Mouse (Mus musculus) heart, postnatal 0 days (tissue): ENCODE results near the gene Dkk2. TPM values are rescaled to one million over a fixed set of nuclear protein-coding genes. Genes with fewer than 3 reads are reported as not detected.

Experiments
- ATAC-seq: fragments of 200-750 bp; cut with Nextera tagmentation; 2 replicates; pipeline ENCODE4 v1.8.0; 2017; ENCODE audit warnings: low read depth, moderate number of reproducible peaks, moderate library complexity; ENCODE audit not compliant: insufficient read depth
- DNase-seq: peaks from one replicate; pipeline ENCODE4 v3.0.0-alpha.2; 2016; ENCODE audit warnings: low spot score
- H3K27ac ChIP-seq: fragments of 300-500 bp; sonication (generic); 2 replicates; pipeline ENCODE4 v1.5.1; 2014; ENCODE audit warnings: low read depth, mild to moderate bottlenecking
- H3K27me3 ChIP-seq: fragments of 300-500 bp; sonication (generic); 2 replicates; pipeline ENCODE4 v1.6.1; 2014; ENCODE audit warnings: low read length, mixed read lengths; ENCODE audit not compliant: control insufficient read depth, insufficient read depth
- H3K36me3 ChIP-seq: fragments of 300-500 bp; sonication (generic); replicated peaks from 2 replicates; pipeline ENCODE4 v1.6.1; 2014; ENCODE audit warnings: low read length, mixed read lengths; ENCODE audit not compliant: control insufficient read depth, insufficient read depth
- H3K4me1 ChIP-seq: fragments of 300-500 bp; sonication (generic); 2 replicates; pipeline ENCODE4 v1.6.1; 2014; ENCODE audit warnings: antibody characterized with exemption; ENCODE audit not compliant: control insufficient read depth, insufficient read depth
- H3K4me2 ChIP-seq: fragments of 300-500 bp; sonication (generic); 2 replicates; pipeline ENCODE4 v1.6.1; 2014; ENCODE audit warnings: low read depth, mild to moderate bottlenecking, low read length, moderate library complexity
- H3K4me3 ChIP-seq: fragments of 300-500 bp; sonication (generic); 2 replicates; pipeline ENCODE4 v1.5.1; 2014; ENCODE audit warnings: low read depth, low read length
- H3K9ac ChIP-seq: fragments of 300-500 bp; sonication (generic); replicated peaks from 2 replicates; pipeline ENCODE4 v1.6.1; 2014; ENCODE audit warnings: low read depth, low read length, mixed read lengths
- H3K9me3 ChIP-seq: fragments of 300-500 bp; sonication (generic); replicated peaks from 2 replicates; pipeline ENCODE4 v1.6.1; 2016; ENCODE audit warnings: low read length; ENCODE audit not compliant: control insufficient read depth
- CTCF ChIP-seq: IDR thresholded peaks from 2 replicates; pipeline ENCODE4 v1.5.1; 2016; ENCODE audit warnings: antibody characterized with exemption, control low read depth, low read depth
- EP300 ChIP-seq: IDR thresholded peaks from 2 replicates; pipeline ENCODE4 v1.6.1; 2016; ENCODE audit warnings: antibody characterized with exemption, low read depth
- WGBS: fragments of 180-500 bp; shearing (Covaris S2); extraction: QIAGEN DNeasy Blood & Tissue Kit; methylation state at CpG from one replicate; pipeline ENCODE4 v1.1.7; 2014; 5-methylcytosine and 5-hydroxymethylcytosine counted together
- polyA plus RNA-seq: library from polyadenylated mRNA; unstranded; fragments of >200 nt; fragmentation: Nextera tagmentation; extraction: Ambion mirVana; gene quantifications from 2 replicates; pipeline ENCODE4 v1.2.1, GENCODE M21; 2015
- total RNA-seq: library from RNA; depleted of rRNA; stranded (reverse); fragments of >200 nt; gene quantifications from 2 replicates; pipeline ENCODE4 v1.2.3, GENCODE M21; 2014; ENCODE audit warnings: low replicate concordance

Dkk2 gene
- total and polyA plus RNA-seq, 2 experiments from 2014 or later: 0.08 to 0.40 TPM

DNA sequence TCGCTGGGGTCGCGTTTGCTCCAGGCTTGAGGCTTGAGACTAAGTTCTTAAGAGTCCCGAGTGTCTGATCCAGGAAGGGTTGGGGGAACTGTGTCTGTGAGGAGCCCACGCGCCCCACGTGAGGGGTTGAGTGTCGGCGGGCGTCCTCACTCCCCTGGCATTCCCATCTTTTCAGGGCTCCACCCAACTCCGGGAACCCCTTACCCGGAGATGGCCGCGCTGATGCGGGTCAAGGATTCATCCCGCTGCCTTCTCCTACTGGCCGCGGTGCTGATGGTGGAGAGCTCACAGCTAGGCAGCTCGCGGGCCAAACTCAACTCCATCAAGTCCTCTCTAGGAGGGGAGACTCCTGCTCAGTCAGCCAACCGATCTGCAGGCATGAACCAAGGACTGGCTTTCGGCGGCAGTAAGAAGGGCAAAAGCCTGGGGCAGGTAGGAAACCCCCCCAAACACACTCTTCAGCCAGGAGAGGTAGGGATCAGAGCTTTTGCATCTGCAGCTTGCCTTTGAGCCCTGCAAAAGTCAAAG is 795 bp downstream of the Dkk2 start:
- Histone ChIP-seq H3K4me1 (peaks cover 13% of the 10 kb centered on the region; the same call in 1 of the 2 replicates), H3K27me3 (peaks cover 34% of the 10 kb centered on the region), H3K4me2 (peak overlapping the region; percentile 71), H3K4me3 (peak overlapping the region; percentile 37), H3K36me3 (no peaks in the 10 kb centered on the region), H3K9ac (no peak overlapping the region), H3K27ac (no peak overlapping the region), H3K9me3 (no peaks in the 10 kb centered on the region)
- no peak for TF ChIP-seq EP300
- no peak for TF ChIP-seq CTCF
- DNase-seq (no peak), ATAC-seq (no peak)
- WGBS: 1% methylated on average over 23 of the region's 23 CpGs

DNA sequence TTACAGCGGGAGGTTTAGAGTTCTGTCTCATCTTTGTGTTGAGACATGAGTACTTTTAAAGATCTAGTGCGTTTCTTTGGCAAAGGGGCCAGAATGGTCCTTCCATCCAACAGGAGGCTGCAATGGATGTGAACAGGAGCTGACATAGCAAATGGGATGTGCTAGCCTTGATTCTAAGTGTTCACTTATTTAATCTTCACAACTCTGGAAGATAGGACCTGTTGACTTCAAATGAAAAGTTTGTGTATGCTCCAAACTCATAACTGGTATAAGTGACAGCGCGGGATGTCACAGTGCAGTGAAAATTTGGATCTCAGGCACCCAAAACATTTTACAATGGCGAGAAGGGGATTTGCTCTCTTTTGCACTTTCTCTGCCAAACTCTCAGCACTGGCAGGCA is 1.4 kb downstream of the Dkk2 start:
- peak overlapping the region; percentile 71; the same call in 1 of the 2 replicates for H3K4me2 ChIP-seq
- no peak for DNase-seq
- no peaks in the 10 kb centered on the region for H3K36me3 ChIP-seq
- ATAC-seq: no peak
- no peak for TF ChIP-seq CTCF
- TF ChIP-seq EP300: no peak
- H3K4me1 ChIP-seq: peaks cover 13% of the 10 kb centered on the region; the same call in 1 of the 2 replicates
- H3K9ac ChIP-seq: no peak overlapping the region
- peak overlapping the region; percentile 37 for H3K4me3 ChIP-seq
- 29% methylated on average over 5 of the region's 5 CpGs for WGBS
- H3K27ac ChIP-seq: no peak overlapping the region
- peaks cover 34% of the 10 kb centered on the region for H3K27me3 ChIP-seq
- no peaks in the 10 kb centered on the region for H3K9me3 ChIP-seq

DNA sequence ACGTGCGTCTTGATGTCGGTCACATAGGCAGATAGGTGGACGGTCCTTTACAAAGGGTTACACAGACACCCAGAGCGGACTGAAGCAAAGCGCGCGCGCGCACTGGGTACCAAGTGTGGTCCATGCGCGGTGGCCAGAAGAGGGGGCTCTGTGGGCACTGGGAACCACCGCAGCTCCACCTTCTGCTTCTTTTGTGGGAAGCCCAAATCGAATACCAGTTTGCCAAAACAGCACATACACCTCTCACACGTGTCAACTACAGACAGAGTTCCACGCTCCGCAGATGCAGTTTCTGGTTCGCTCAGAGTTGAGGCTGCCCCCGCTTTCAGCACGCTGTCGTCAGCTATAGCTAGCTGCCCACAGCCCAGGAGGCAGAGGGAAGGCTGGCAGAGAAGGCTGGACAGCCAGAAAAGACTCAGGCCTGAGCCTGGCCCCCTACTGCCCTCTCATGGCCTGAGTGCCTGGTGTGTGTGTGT is 2.0 kb downstream of the Dkk2 start:
- ATAC-seq (peak; percentile 59; the same call in 1 of the 2 replicates), DNase-seq (no peak)
- 0 out of 2 replicates have a peak, but pooled peaks have one; percentile 12 for TF ChIP-seq CTCF
- no peak for TF ChIP-seq EP300
- H3K27ac ChIP-seq: no peak overlapping the region
- peak overlapping the region; percentile 28 for H3K4me3 ChIP-seq
- WGBS: under 1% methylated on average over 21 of the region's 21 CpGs
- H3K36me3 ChIP-seq: no peaks in the 10 kb centered on the region
- no peaks in the 10 kb centered on the region for H3K9me3 ChIP-seq
- H3K4me1 ChIP-seq: peaks cover 13% of the 10 kb centered on the region; the same call in 1 of the 2 replicates
- peak overlapping the region; percentile 54 for H3K4me2 ChIP-seq
- H3K27me3 ChIP-seq: peaks cover 34% of the 10 kb centered on the region
- H3K9ac ChIP-seq: no peak overlapping the region

DNA sequence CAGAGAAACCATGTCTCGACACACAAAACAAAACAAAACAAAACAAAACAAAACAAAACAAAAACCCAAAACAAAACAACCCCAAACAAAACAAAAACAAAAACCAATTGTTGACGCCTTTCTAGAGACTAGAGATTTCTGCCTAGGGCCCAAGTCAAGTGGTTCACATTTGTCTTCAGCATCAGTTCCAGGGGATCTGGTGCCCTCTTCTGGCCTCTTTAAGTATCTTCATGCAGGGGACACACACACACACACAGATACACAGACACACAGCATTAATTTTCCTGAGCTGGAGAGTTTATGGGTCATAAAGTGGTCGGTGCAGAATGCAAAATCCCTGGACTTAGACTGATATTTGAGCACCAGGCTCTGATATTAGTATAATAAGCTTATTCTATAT is 7.9 kb downstream of the Dkk2 start:
- H3K9ac ChIP-seq: no peak overlapping the region
- H3K4me3 ChIP-seq: no peak overlapping the region
- 81% methylated on average over 3 of the region's 3 CpGs for WGBS
- no peaks in the 10 kb centered on the region for H3K36me3 ChIP-seq
- TF ChIP-seq CTCF (no peak), EP300 (no peak)
- no peak overlapping the region for H3K27ac ChIP-seq
- H3K9me3 ChIP-seq: no peaks in the 10 kb centered on the region
- no peak for ATAC-seq
- H3K4me1 ChIP-seq: no peaks in the 10 kb centered on the region
- DNase-seq: no peak
- H3K4me2 ChIP-seq: no peak overlapping the region
- 0 out of 2 replicates have a peak, but pooled peaks cover 2% of the 10 kb centered on the region for H3K27me3 ChIP-seq

DNA sequence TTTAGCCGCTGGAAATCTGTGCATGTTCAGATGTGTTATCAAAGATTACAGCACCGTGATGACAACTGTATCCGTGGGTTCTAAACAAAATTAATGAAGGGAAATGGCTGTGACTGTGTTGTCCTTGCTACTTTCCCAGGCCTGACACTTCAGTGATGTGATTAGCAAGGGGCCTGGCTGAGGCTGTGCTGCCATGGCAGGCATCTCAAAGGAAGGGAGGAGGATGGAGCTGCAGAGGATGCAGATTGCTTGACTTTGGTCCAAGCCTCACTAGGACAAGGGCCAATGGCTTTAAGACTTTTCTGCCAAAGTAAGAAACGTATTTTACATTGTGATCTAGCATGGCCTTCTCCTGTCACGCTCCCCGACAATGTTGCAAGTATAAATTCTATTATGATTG is 11.2 kb downstream of the Dkk2 start:
- H3K4me3 ChIP-seq: no peak overlapping the region
- no peak for DNase-seq
- TF ChIP-seq EP300: no peak
- TF ChIP-seq CTCF: no peak
- no peaks in the 10 kb centered on the region for H3K27me3 ChIP-seq
- no peaks in the 10 kb centered on the region for H3K36me3 ChIP-seq
- H3K27ac ChIP-seq: no peak overlapping the region
- no peaks in the 10 kb centered on the region for H3K9me3 ChIP-seq
- WGBS: 49% methylated on average over 6 of the region's 6 CpGs
- no peak overlapping the region for H3K9ac ChIP-seq
- H3K4me2 ChIP-seq: no peak overlapping the region
- ATAC-seq: no peak
- no peaks in the 10 kb centered on the region for H3K4me1 ChIP-seq

DNA sequence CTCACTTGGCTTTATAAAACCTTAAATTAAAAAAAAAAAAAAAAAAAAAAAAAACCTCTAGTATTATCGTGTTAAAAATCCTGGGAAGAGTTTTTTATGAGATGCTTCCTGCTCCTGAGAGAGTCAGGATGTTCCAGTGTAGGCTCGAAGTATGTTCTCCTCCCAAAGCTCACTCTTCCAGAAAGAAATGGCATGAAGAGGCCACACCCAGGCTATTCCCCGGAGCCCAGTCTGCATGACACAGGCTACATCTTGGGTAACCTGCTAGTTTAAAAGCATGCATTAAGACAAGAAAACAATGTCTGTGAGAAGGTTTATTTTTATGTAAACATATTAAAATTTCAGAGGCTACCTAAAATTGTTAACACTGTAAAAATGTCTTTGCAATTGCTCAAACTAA is 15.7 kb downstream of the Dkk2 start:
- TF ChIP-seq EP300 (no peak), CTCF (no peak)
- no peak for DNase-seq
- WGBS: 60% methylated on average over 3 of the region's 3 CpGs
- no peaks in the 10 kb centered on the region for H3K4me1 ChIP-seq
- ATAC-seq: no peak
- no peak overlapping the region for H3K9ac ChIP-seq
- no peaks in the 10 kb centered on the region for H3K36me3 ChIP-seq
- H3K4me2 ChIP-seq: no peak overlapping the region
- H3K27me3 ChIP-seq: no peaks in the 10 kb centered on the region
- no peaks in the 10 kb centered on the region for H3K9me3 ChIP-seq
- no peak overlapping the region for H3K4me3 ChIP-seq
- H3K27ac ChIP-seq: no peak overlapping the region
